17 mouse cellular contexts compared by ENCODE assay signal in genomic region chr15:13573621-13574020, GRCm38 (mm10).
"Had no signal": no experiment of that assay in that cellular context is flagged by ENCODE, and none has a peak within 500 bp of the region (broad histone marks: within the 10 kb centered on the region; RNA-seq: fewer than 3 reads in every experiment).

No protein-coding gene starts in this region.

- H3K4me3 ChIP-seq: layer of hippocampus, adult 2 months; limb, embryonic 10.5 days; limb, embryonic 13.5 days; liver, embryonic 12.5 days; liver, embryonic 15.5 days had no signal

- ATAC-seq: intestine, postnatal 0 days; liver, embryonic 12.5 days had no signal

- H3K36me3 ChIP-seq: limb, embryonic 10.5 days; limb, embryonic 13.5 days; liver, embryonic 12.5 days; liver, embryonic 15.5 days had no signal

- H3K27me3 ChIP-seq: limb, embryonic 13.5 days; liver, embryonic 12.5 days; liver, embryonic 15.5 days had no signal

- H3K27ac ChIP-seq: kidney, postnatal 0 days; layer of hippocampus, adult 2 months; limb, embryonic 10.5 days; limb, embryonic 13.5 days; liver, embryonic 12.5 days; liver, embryonic 15.5 days; stomach, postnatal 0 days had no signal

- DNase-seq: kidney, adult 2 months; kidney, postnatal 25 days; layer of hippocampus, adult 9-11 months; liver; midbrain, embryonic 14.5 days; thymus, adult 2 months; thymus, postnatal 14 days; thymus, postnatal 4 days had no signal

- H3K9me3 ChIP-seq: limb, embryonic 10.5 days; limb, embryonic 13.5 days; liver, embryonic 12.5 days; liver, embryonic 15.5 days had no signal

- H3K9ac ChIP-seq: limb, embryonic 13.5 days; liver, embryonic 12.5 days; liver, embryonic 15.5 days had no signal

- H3K4me2 ChIP-seq: limb, embryonic 13.5 days; liver, embryonic 12.5 days; liver, embryonic 15.5 days; midbrain, embryonic 11.5 days had no signal

- H3K4me1 ChIP-seq: limb, embryonic 10.5 days; limb, embryonic 13.5 days; liver, embryonic 12.5 days; liver, embryonic 15.5 days had no signal
